Mouse (Mus musculus): Measurements from ENCODE around the gene Slc9a3.

- TF ChIP-seq CTCF (IDR thresholded peaks at IDR 0.05; ENCODE audit: control insufficient read depth, insufficient read depth, low read length) (no peak), POLR2A (IDR thresholded peaks at IDR 0.05; ENCODE audit: borderline replicate concordance, control insufficient read depth, low read depth, low read length) (no peak)
Measured at GRCm38 (mm10) chr13:74104417-74104816, 16.8 kb upstream of the Slc9a3 start.

Data from bone marrow, adult 2 months (tissue).